Mouse (Mus musculus): Measurements from ENCODE around the gene Steap1. TPM values are rescaled to one million over a fixed set of nuclear protein-coding genes. Genes with fewer than 3 reads are reported as not detected.

Gene Steap1
- polyA plus RNA-seq, 1 experiment from 2014 or later, result 7.9 TPM

- peak; percentile 95 for ATAC-seq (ENCODE audit: low read depth)
- WGBS, result 2% methylated on average over 20 of the region's 66 CpGs
These were observed 55.0 kb downstream of the Steap1 start, which contains the start of gene Steap2 for GRCm38 (mm10) chr5:5693956-5694653. Steap2 (minus strand) TSS chr5:5694578.

GRCm38 (mm10) chr5:5693541-5693955 lies 55.6 kb downstream of the Steap1 start:
- H3K36me3 ChIP-seq (ENCODE audit: control insufficient read depth, insufficient read depth, low read length), result no peaks in the 10 kb centered on the region
- peak overlapping the region; percentile 80 for H3K4me3 ChIP-seq (ENCODE audit: low read depth, low read length)
- WGBS, result 0% methylated on average over 8 of the region's 29 CpGs
- peak overlapping the region; percentile 87 for H3K9ac ChIP-seq (ENCODE audit: low read depth, low read length)
- no peaks in the 10 kb centered on the region for H3K27me3 ChIP-seq (replicated peaks; ENCODE audit: control insufficient read depth, insufficient read depth, low read length)
- peaks cover 3% of the 10 kb centered on the region; the same call in 1 of the 2 replicates for H3K4me1 ChIP-seq (ENCODE audit: control insufficient read depth, insufficient read depth, low read length)
- no peaks in the 10 kb centered on the region for H3K9me3 ChIP-seq (ENCODE audit: control insufficient read depth, low read length)
- peak overlapping the region; percentile 68 for H3K27ac ChIP-seq (replicated peaks; ENCODE audit: low read depth, low read length)
- DNase-seq (ENCODE audit: low spot score) (peak; percentile 41), ATAC-seq (ENCODE audit: low read depth) (peak; percentile 68)
- peak overlapping the region; percentile 71 for H3K4me2 ChIP-seq (ENCODE audit: low read depth, low read length)

More at GRCm38 (mm10) chr5:5693956-5694653, 55.0 kb downstream of the Steap1 start, which contains the start of gene Steap2:
- Histone ChIP-seq H3K36me3 (ENCODE audit: control insufficient read depth, insufficient read depth, low read length) (no peaks in the 10 kb centered on the region), H3K4me1 (ENCODE audit: control insufficient read depth, insufficient read depth, low read length) (peaks cover 3% of the 10 kb centered on the region; the same call in 1 of the 2 replicates), H3K4me2 (ENCODE audit: low read depth, low read length) (peak within 1 kb of the TSS; percentile 71), H3K9ac (ENCODE audit: low read depth, low read length) (peak within 1 kb of the TSS; percentile 87), H3K27me3 (replicated peaks; ENCODE audit: control insufficient read depth, insufficient read depth, low read length) (no peaks in the 10 kb centered on the region), H3K4me3 (ENCODE audit: low read depth, low read length) (peak within 1 kb of the TSS; percentile 80), H3K9me3 (ENCODE audit: control insufficient read depth, low read length) (no peaks in the 10 kb centered on the region), H3K27ac (replicated peaks; ENCODE audit: low read depth, low read length) (peak within 1 kb of the TSS; percentile 68)
- DNase-seq (ENCODE audit: low spot score), result peak; percentile 75

- ATAC-seq (ENCODE audit: low read depth), result no peak
- 48% methylated on average over 4 of the region's 4 CpGs for WGBS
These were observed 56.9 kb downstream of the Steap1 start for GRCm38 (mm10) chr5:5692167-5692738.

GRCm38 (mm10) chr5:5688945-5689540 lies 60.1 kb downstream of the Steap1 start:
- Histone ChIP-seq H3K4me1 (ENCODE audit: control insufficient read depth, insufficient read depth, low read length) (peaks cover 8% of the 10 kb centered on the region; the same call in 1 of the 2 replicates), H3K9me3 (ENCODE audit: control insufficient read depth, low read length) (no peaks in the 10 kb centered on the region), H3K36me3 (ENCODE audit: control insufficient read depth, insufficient read depth, low read length) (no peaks in the 10 kb centered on the region), H3K27ac (replicated peaks; ENCODE audit: low read depth, low read length) (no peak overlapping the region), H3K9ac (ENCODE audit: low read depth, low read length) (no peak overlapping the region), H3K4me2 (ENCODE audit: low read depth, low read length) (no peak overlapping the region), H3K4me3 (ENCODE audit: low read depth, low read length) (no peak overlapping the region), H3K27me3 (replicated peaks; ENCODE audit: control insufficient read depth, insufficient read depth, low read length) (no peaks in the 10 kb centered on the region)
- ATAC-seq (ENCODE audit: low read depth), result no peak
- 68% methylated on average over 8 of the region's 8 CpGs for WGBS
- DNase-seq (ENCODE audit: low spot score), result no peak

More at GRCm38 (mm10) chr5:5692167-5692738, 56.9 kb downstream of the Steap1 start:
- Histone ChIP-seq H3K9ac (ENCODE audit: low read depth, low read length) (no peak overlapping the region), H3K4me1 (ENCODE audit: control insufficient read depth, insufficient read depth, low read length) (peaks cover 3% of the 10 kb centered on the region; the same call in 1 of the 2 replicates), H3K9me3 (ENCODE audit: control insufficient read depth, low read length) (no peaks in the 10 kb centered on the region), H3K4me3 (ENCODE audit: low read depth, low read length) (no peak overlapping the region), H3K27me3 (replicated peaks; ENCODE audit: control insufficient read depth, insufficient read depth, low read length) (no peaks in the 10 kb centered on the region), H3K4me2 (ENCODE audit: low read depth, low read length) (no peak overlapping the region), H3K27ac (replicated peaks; ENCODE audit: low read depth, low read length) (no peak overlapping the region), H3K36me3 (ENCODE audit: control insufficient read depth, insufficient read depth, low read length) (no peaks in the 10 kb centered on the region)
- no peak for DNase-seq (ENCODE audit: low spot score)

- Histone ChIP-seq H3K4me1 (ENCODE audit: control insufficient read depth, insufficient read depth, low read length) (peaks cover 8% of the 10 kb centered on the region; the same call in 1 of the 2 replicates), H3K4me3 (ENCODE audit: low read depth, low read length) (no peak overlapping the region), H3K9me3 (ENCODE audit: control insufficient read depth, low read length) (no peaks in the 10 kb centered on the region), H3K9ac (ENCODE audit: low read depth, low read length) (no peak overlapping the region), H3K27me3 (replicated peaks; ENCODE audit: control insufficient read depth, insufficient read depth, low read length) (no peaks in the 10 kb centered on the region), H3K27ac (replicated peaks; ENCODE audit: low read depth, low read length) (no peak overlapping the region), H3K4me2 (ENCODE audit: low read depth, low read length) (no peak overlapping the region), H3K36me3 (ENCODE audit: control insufficient read depth, insufficient read depth, low read length) (no peaks in the 10 kb centered on the region)
- 86% methylated on average over 6 of the region's 6 CpGs for WGBS
- no peak for DNase-seq (ENCODE audit: low spot score)
- no peak for ATAC-seq (ENCODE audit: low read depth)
These were observed 60.9 kb downstream of the Steap1 start for GRCm38 (mm10) chr5:5688228-5688627.

GRCm38 (mm10) chr5:5686973-5687372 lies 62.2 kb downstream of the Steap1 start:
- no peak overlapping the region for H3K4me2 ChIP-seq (ENCODE audit: low read depth, low read length)
- H3K27ac ChIP-seq (replicated peaks; ENCODE audit: low read depth, low read length), result no peak overlapping the region
- H3K27me3 ChIP-seq (replicated peaks; ENCODE audit: control insufficient read depth, insufficient read depth, low read length), result no peaks in the 10 kb centered on the region
- ATAC-seq (ENCODE audit: low read depth) (no peak), DNase-seq (ENCODE audit: low spot score) (peak; percentile 31)
- WGBS, result 4% methylated on average over 1 of the region's 1 CpGs
- no peak overlapping the region for H3K4me3 ChIP-seq (ENCODE audit: low read depth, low read length)
- H3K4me1 ChIP-seq (ENCODE audit: control insufficient read depth, insufficient read depth, low read length), result peaks cover 4% of the 10 kb centered on the region; the same call in 1 of the 2 replicates
- H3K9ac ChIP-seq (ENCODE audit: low read depth, low read length), result no peak overlapping the region
- H3K9me3 ChIP-seq (ENCODE audit: control insufficient read depth, low read length), result no peaks in the 10 kb centered on the region
- no peaks in the 10 kb centered on the region for H3K36me3 ChIP-seq (ENCODE audit: control insufficient read depth, insufficient read depth, low read length)

Other genes starting within 250 kb of the Steap1 start
- 15.6 and 16.1 TPM in 2 replicates for gene Cldn12, start 234.4 kb downstream of the Steap1 start, polyA plus RNA-seq (2014; fragmentation: Nextera tagmentation; extraction: Ambion mirVana)
- gene Gtpbp10, start 189.8 kb downstream of the Steap1 start, polyA plus RNA-seq (2014; fragmentation: Nextera tagmentation; extraction: Ambion mirVana), result 24.6 and 25.4 TPM in 2 replicates
- 1.6 and 2.8 TPM in 2 replicates for gene Gm8773, start 175.5 kb downstream of the Steap1 start, polyA plus RNA-seq (2014; fragmentation: Nextera tagmentation; extraction: Ambion mirVana)
- gene Cfap69, start 85.1 kb downstream of the Steap1 start, polyA plus RNA-seq (2014; fragmentation: Nextera tagmentation; extraction: Ambion mirVana), result 3.3 and 4.2 TPM in 2 replicates
- 5.6 and 6.6 TPM in 2 replicates for gene Steap2, start 54.7 kb downstream of the Steap1 start, polyA plus RNA-seq (2014; fragmentation: Nextera tagmentation; extraction: Ambion mirVana)